Mouse (Mus musculus): Measurements from ENCODE around the gene Zfp184. TPM values are rescaled to one million over a fixed set of nuclear protein-coding genes. Genes with fewer than 3 reads are reported as not detected.

The Zfp184 gene
- polyA plus RNA-seq, 1 experiment from 2014 or later = 24.8 TPM

DNA sequence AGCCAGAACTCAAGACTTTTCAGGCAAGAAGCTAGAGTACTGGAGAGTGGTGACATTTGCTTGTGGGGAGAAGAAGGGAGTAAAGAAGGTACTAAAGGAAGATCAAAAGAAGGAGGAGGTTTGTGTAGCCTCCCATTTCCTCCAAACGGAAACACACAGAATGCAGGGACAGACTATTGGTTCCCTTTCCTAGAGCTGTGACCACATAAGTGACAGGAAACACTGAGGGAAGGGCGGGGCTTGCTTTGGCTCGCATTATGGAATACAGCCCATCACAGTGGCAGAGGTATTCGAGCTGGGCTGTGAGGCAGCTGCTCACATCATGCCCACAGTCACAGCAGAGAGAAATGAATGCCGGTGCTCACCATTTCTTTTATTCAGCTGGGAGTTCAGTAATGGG, 56.9 kb downstream of the Zfp184 start:
- Histone ChIP-seq H3K4me2 (ENCODE audit: low read length) (no peak overlapping the region), H3K4me1 (replicated peaks; ENCODE audit: control insufficient read depth, insufficient read depth, low read length) (peaks cover 18% of the 10 kb centered on the region), H3K4me3 (replicated peaks; ENCODE audit: low read length) (no peak overlapping the region), H3K27ac (ENCODE audit: low read length) (no peak overlapping the region), H3K36me3 (ENCODE audit: control insufficient read depth, insufficient read depth) (no peaks in the 10 kb centered on the region), H3K9me3 (ENCODE audit: control insufficient read depth, low read length) (no peaks in the 10 kb centered on the region), H3K9ac (replicated peaks; ENCODE audit: low read depth, low read length) (no peak overlapping the region), H3K27me3 (replicated peaks; ENCODE audit: control insufficient read depth, insufficient read depth, low read length) (peaks cover 85% of the 10 kb centered on the region)
- WGBS = 25% methylated on average over 5 of the region's 5 CpGs
- ATAC-seq = no peak

DNA sequence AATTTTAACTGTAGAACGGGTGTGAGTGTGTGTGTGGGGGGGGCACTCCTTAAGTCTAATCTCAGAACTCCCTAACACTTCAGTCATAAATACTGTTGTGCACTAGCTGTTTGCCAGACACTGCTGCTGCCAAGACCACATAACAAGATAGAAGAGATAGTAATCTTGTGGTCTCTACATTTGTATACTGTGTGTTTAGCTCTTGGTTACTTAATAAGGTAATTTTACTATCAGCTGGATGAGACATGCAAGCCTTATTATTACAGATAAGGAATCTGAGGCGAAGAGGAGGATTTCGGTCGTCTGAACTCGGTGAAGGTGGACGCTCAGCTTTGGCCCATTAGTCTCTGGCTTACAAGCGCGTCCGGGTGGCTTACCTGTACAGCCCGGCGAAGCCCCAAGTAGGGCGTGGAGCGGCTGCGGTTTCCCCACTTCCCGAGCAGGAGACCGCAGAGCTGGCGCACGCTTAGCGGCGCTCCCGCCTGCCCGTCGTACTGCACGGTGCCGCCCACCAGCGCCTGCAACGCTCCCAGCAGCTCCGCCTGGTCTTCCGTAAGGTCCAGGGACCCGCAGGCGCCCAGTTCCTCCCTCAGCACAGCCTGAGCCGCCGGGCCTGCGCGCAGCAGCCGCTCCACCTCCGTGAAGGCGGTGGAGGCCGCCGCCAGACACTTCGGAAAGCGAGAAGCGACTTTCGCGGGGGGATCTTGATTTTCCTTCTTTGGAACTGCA, 60.9 kb downstream of the Zfp184 start:
- Histone ChIP-seq H3K9me3 (ENCODE audit: control insufficient read depth, low read length) (no peaks in the 10 kb centered on the region), H3K9ac (replicated peaks; ENCODE audit: low read depth, low read length) (peak overlapping the region; percentile 47), H3K36me3 (ENCODE audit: control insufficient read depth, insufficient read depth) (no peaks in the 10 kb centered on the region), H3K4me1 (replicated peaks; ENCODE audit: control insufficient read depth, insufficient read depth, low read length) (peaks cover 16% of the 10 kb centered on the region), H3K27ac (ENCODE audit: low read length) (no peak overlapping the region), H3K27me3 (replicated peaks; ENCODE audit: control insufficient read depth, insufficient read depth, low read length) (peaks cover 85% of the 10 kb centered on the region), H3K4me3 (replicated peaks; ENCODE audit: low read length) (peak overlapping the region; percentile 49), H3K4me2 (ENCODE audit: low read length) (peak overlapping the region; percentile 85)
- under 1% methylated on average over 45 of the region's 45 CpGs for WGBS
- peak; percentile 86 for ATAC-seq

DNA sequence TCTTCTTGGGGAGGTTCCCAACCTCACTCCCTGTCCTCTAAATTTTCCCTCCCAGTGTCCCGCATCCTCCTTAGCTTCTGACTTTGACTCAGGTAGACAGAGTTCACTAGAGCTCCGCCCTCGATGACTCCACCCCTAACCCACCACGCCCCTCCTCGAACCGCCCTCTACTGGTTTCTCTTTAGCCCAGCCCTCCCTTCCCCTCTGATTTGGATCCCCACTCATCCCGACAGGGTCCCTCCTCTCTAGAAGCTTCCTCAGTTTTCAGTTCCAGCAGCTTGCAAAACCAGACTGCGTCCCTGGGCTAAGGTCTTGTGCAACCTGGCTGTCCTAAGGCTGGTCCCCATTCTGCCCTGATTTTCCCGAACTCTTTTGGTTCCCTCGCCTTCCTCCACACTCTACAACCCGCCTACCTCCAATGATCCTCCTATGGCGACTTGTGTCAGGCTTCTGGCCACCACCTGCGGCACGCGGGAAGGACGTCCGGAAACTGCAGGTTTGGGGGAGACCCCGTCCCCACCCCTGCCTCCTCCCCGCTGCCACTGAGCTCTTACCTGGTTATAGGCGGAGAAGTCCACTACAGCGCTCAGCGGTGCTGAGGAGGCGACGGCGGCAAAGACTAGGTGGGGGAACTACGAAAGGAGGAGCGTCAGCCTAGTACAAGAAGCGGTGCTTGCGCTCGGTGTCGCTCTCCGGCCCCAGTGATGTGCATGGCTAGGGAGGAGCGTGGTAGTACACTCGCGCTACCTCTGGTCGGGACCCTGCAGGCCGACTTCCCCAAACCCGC, 61.6 kb downstream of the Zfp184 start:
- Histone ChIP-seq H3K9ac (replicated peaks; ENCODE audit: low read depth, low read length) (no peak overlapping the region; the same call in 1 of the 2 replicates), H3K4me2 (ENCODE audit: low read length) (peak overlapping the region; percentile 85), H3K27ac (ENCODE audit: low read length) (no peak overlapping the region), H3K36me3 (ENCODE audit: control insufficient read depth, insufficient read depth) (no peaks in the 10 kb centered on the region), H3K4me3 (replicated peaks; ENCODE audit: low read length) (peak overlapping the region; percentile 49), H3K4me1 (replicated peaks; ENCODE audit: control insufficient read depth, insufficient read depth, low read length) (peaks cover 16% of the 10 kb centered on the region), H3K27me3 (replicated peaks; ENCODE audit: control insufficient read depth, insufficient read depth, low read length) (peaks cover 83% of the 10 kb centered on the region), H3K9me3 (ENCODE audit: control insufficient read depth, low read length) (no peaks in the 10 kb centered on the region)
- 1% methylated on average over 38 of the region's 38 CpGs for WGBS
- ATAC-seq = peak; percentile 81

DNA sequence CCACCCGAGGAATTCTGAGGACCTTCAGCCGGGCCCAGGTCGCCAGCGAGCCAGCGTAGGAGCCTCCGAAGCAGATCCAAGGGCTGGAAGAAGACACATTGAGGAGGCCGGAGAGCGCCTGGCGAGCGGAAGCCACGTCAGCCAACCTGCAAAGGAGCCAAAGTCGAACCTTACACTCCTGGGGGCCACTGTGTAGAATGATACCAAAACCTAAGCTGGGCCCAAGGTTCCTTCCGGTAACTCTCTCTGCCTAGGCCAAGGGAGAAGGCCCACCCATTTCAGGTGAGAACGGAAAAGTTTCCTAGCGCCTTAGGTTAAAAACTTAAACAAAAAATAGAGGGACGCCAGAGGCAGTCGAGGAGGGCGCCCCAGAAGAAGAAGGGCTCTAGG, 62.2 kb downstream of the Zfp184 start:
- Histone ChIP-seq H3K36me3 (ENCODE audit: control insufficient read depth, insufficient read depth) (no peaks in the 10 kb centered on the region), H3K9ac (replicated peaks; ENCODE audit: low read depth, low read length) (no peak overlapping the region), H3K27ac (ENCODE audit: low read length) (no peak overlapping the region), H3K4me3 (replicated peaks; ENCODE audit: low read length) (peak overlapping the region; percentile 49), H3K4me1 (replicated peaks; ENCODE audit: control insufficient read depth, insufficient read depth, low read length) (peaks cover 16% of the 10 kb centered on the region), H3K27me3 (replicated peaks; ENCODE audit: control insufficient read depth, insufficient read depth, low read length) (peaks cover 80% of the 10 kb centered on the region), H3K9me3 (ENCODE audit: control insufficient read depth, low read length) (no peaks in the 10 kb centered on the region), H3K4me2 (ENCODE audit: low read length) (peak overlapping the region; percentile 85)
- 3% methylated on average over 18 of the region's 18 CpGs for WGBS
- no peak for ATAC-seq

DNA sequence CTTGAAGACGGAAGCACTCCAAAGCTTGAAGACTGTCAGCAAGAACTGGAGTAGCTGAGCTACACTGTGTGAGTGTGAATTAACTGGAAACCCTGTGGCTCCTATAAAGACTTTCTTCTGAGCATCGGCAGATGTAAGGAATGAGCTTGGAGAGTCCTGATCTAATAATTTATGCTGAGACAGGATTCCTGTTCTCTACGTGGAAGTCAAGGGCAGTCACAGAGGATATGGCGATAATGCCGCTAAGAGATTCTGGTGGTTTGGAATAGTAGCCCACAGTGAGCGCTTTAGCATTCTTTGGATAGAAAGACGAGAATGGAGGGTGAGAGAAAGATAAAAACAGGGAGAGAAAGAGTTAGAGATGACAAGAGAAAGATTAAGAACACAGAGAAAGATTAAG, 63.0 kb downstream of the Zfp184 start:
- Histone ChIP-seq H3K9ac (replicated peaks; ENCODE audit: low read depth, low read length) (no peak overlapping the region), H3K4me1 (replicated peaks; ENCODE audit: control insufficient read depth, insufficient read depth, low read length) (peaks cover 16% of the 10 kb centered on the region), H3K27ac (ENCODE audit: low read length) (no peak overlapping the region), H3K4me3 (replicated peaks; ENCODE audit: low read length) (no peak overlapping the region), H3K36me3 (ENCODE audit: control insufficient read depth, insufficient read depth) (no peaks in the 10 kb centered on the region), H3K9me3 (ENCODE audit: control insufficient read depth, low read length) (no peaks in the 10 kb centered on the region), H3K27me3 (replicated peaks; ENCODE audit: control insufficient read depth, insufficient read depth, low read length) (peaks cover 80% of the 10 kb centered on the region), H3K4me2 (ENCODE audit: low read length) (no peak overlapping the region)
- no peak for ATAC-seq
- WGBS = 54% methylated on average over 7 of the region's 7 CpGs

DNA sequence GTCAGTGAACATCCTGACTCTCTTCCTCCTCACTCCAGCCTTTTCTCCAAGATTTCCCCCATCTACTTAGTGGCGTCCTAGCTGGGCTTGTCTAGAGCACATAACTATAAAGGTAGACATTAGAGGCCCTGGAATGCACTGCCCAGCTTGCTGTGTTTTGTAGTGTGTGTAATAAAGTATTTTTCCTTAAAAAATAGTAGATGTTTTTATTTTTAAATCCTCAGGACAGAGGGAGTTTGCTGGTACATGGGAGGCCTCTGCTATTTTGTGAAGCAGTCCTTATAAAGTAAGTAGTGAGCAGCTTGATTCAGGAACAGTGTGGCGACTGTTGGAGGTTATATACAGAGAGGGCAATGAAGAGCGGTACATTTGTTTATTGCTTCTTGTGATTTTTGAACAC, 63.8 kb downstream of the Zfp184 start:
- 81% methylated on average over 3 of the region's 3 CpGs for WGBS
- Histone ChIP-seq H3K4me1 (replicated peaks; ENCODE audit: control insufficient read depth, insufficient read depth, low read length) (peaks cover 16% of the 10 kb centered on the region), H3K9me3 (ENCODE audit: control insufficient read depth, low read length) (no peaks in the 10 kb centered on the region), H3K36me3 (ENCODE audit: control insufficient read depth, insufficient read depth) (no peaks in the 10 kb centered on the region), H3K27ac (ENCODE audit: low read length) (no peak overlapping the region), H3K27me3 (replicated peaks; ENCODE audit: control insufficient read depth, insufficient read depth, low read length) (peaks cover 77% of the 10 kb centered on the region), H3K4me3 (replicated peaks; ENCODE audit: low read length) (no peak overlapping the region), H3K4me2 (ENCODE audit: low read length) (no peak overlapping the region), H3K9ac (replicated peaks; ENCODE audit: low read depth, low read length) (no peak overlapping the region)
- ATAC-seq = no peak

DNA sequence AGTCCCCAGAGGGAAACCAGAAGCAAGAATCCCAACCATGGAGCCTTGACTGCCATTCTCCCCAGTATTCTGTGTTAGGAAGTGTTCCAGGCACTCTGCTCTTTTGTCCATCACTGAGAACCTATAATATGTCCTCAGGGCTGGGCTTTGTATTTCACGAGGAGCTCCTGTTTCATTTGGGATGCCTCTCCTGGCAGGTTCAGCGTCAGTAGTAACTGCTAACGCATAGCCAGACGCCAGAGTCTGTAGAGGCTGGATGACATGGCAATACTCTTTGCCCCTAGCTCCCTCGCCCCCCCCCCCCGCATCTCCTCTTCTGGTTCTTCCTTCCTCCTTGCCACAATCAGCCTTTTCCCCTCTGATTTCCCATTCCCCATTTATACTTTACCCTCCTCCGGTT, 64.7 kb downstream of the Zfp184 start, which contains the start of gene Prss16:
Gene Prss16 (minus strand): TSS at position 101 of the 400 bp plus-strand sequence.
- ATAC-seq = no peak
- Histone ChIP-seq H3K4me3 (replicated peaks; ENCODE audit: low read length) (no peak within 1 kb of the TSS), H3K27me3 (replicated peaks; ENCODE audit: control insufficient read depth, insufficient read depth, low read length) (peaks cover 74% of the 10 kb centered on the region), H3K36me3 (ENCODE audit: control insufficient read depth, insufficient read depth) (no peaks in the 10 kb centered on the region), H3K9ac (replicated peaks; ENCODE audit: low read depth, low read length) (no peak within 1 kb of the TSS), H3K4me2 (ENCODE audit: low read length) (no peak within 1 kb of the TSS), H3K27ac (ENCODE audit: low read length) (no peak within 1 kb of the TSS), H3K9me3 (ENCODE audit: control insufficient read depth, low read length) (no peaks in the 10 kb centered on the region), H3K4me1 (replicated peaks; ENCODE audit: control insufficient read depth, insufficient read depth, low read length) (peaks cover 16% of the 10 kb centered on the region)
- 29% methylated on average over 6 of the region's 7 CpGs for WGBS

MicroRNAs encoded within 50 kb of the gene (microRNA counts, 519-probe panel; counts per million panel counts)
- 3,767 counts per million, percentile 92 among the panel's probes with 10 or more counts for microRNA mmu-miR-1983

Small RNA genes lying within 50 kb of the gene (microRNA-seq; reads per million reads assigned to microRNA genes)
- not detected for gene Gm44456
- gene Mir1983 = 2,714 reads per million, percentile 86 among the genes with 10 or more reads in this experiment

Other genes starting within 250 kb of the Zfp184 start
- not detected in 2 replicates for gene Olfr1359, start 247.0 kb upstream of the Zfp184 start, polyA plus RNA-seq (2015; fragmentation: Nextera tagmentation; extraction: Ambion mirVana)
- 1.9 TPM in 1 of 2 replicates, not detected in the other for gene Hist1h2bl, start 229.0 kb upstream of the Zfp184 start, polyA plus RNA-seq (2015; fragmentation: Nextera tagmentation; extraction: Ambion mirVana)
- 12.5 and 20.8 TPM in 2 replicates for gene Hist1h2ai, start 228.7 kb upstream of the Zfp184 start, polyA plus RNA-seq (2015; fragmentation: Nextera tagmentation; extraction: Ambion mirVana)
- gene Hist1h3h, start 227.4 kb upstream of the Zfp184 start, polyA plus RNA-seq (2015; fragmentation: Nextera tagmentation; extraction: Ambion mirVana) = 2.2 and 3.7 TPM in 2 replicates
- 1.2 and 2.2 TPM in 2 replicates for gene Hist1h2bm, start 223.1 kb upstream of the Zfp184 start, polyA plus RNA-seq (2015; fragmentation: Nextera tagmentation; extraction: Ambion mirVana)
- gene Hist1h4j, start 210.0 kb upstream of the Zfp184 start, polyA plus RNA-seq (2015; fragmentation: Nextera tagmentation; extraction: Ambion mirVana) = 0.94 and 1.2 TPM in 2 replicates
- gene Hist1h4k, start 194.6 kb upstream of the Zfp184 start, polyA plus RNA-seq (2015; fragmentation: Nextera tagmentation; extraction: Ambion mirVana) = 1.5 and 1.6 TPM in 2 replicates
- 12.3 and 18.7 TPM in 2 replicates for gene Hist1h2ak, start 191.3 kb upstream of the Zfp184 start, polyA plus RNA-seq (2015; fragmentation: Nextera tagmentation; extraction: Ambion mirVana)
- gene Hist1h2bn, start 191.0 kb upstream of the Zfp184 start, polyA plus RNA-seq (2015; fragmentation: Nextera tagmentation; extraction: Ambion mirVana) = 0.85 and 2.3 TPM in 2 replicates
- gene Hist1h1b, start 164.5 kb upstream of the Zfp184 start, polyA plus RNA-seq (2015; fragmentation: Nextera tagmentation; extraction: Ambion mirVana) = 6.5 and 7.8 TPM in 2 replicates
- gene Hist1h3i, start 161.7 kb upstream of the Zfp184 start, polyA plus RNA-seq (2015; fragmentation: Nextera tagmentation; extraction: Ambion mirVana) = 49.1 and 60.2 TPM in 2 replicates
- gene Hist1h2an, start 157.9 kb upstream of the Zfp184 start, polyA plus RNA-seq (2015; fragmentation: Nextera tagmentation; extraction: Ambion mirVana) = 1.7 TPM in 1 of 2 replicates, not detected in the other
- gene Hist1h2bp, start 157.6 kb upstream of the Zfp184 start, polyA plus RNA-seq (2015; fragmentation: Nextera tagmentation; extraction: Ambion mirVana) = 2.0 TPM in 1 of 2 replicates, not detected in the other
- 7.9 and 8.0 TPM in 2 replicates for gene Hist1h2bq, start 134.9 kb upstream of the Zfp184 start, polyA plus RNA-seq (2015; fragmentation: Nextera tagmentation; extraction: Ambion mirVana)
- not detected in 2 replicates for gene Hist1h2ao, start 134.6 kb upstream of the Zfp184 start, polyA plus RNA-seq (2015; fragmentation: Nextera tagmentation; extraction: Ambion mirVana)
- not detected in 2 replicates for gene Hist1h4m, start 133.3 kb upstream of the Zfp184 start, polyA plus RNA-seq (2015; fragmentation: Nextera tagmentation; extraction: Ambion mirVana)
- gene Hist1h4n, start 112.9 kb upstream of the Zfp184 start, polyA plus RNA-seq (2015; fragmentation: Nextera tagmentation; extraction: Ambion mirVana) = 5.9 and 6.4 TPM in 2 replicates
- 1,189 and 1,296 TPM in 2 replicates for gene Hist1h2ap, start 111.6 kb upstream of the Zfp184 start, polyA plus RNA-seq (2015; fragmentation: Nextera tagmentation; extraction: Ambion mirVana)
- gene Hist1h2br, start 111.4 kb upstream of the Zfp184 start, polyA plus RNA-seq (2015; fragmentation: Nextera tagmentation; extraction: Ambion mirVana) = 7.8 and 8.3 TPM in 2 replicates
- not detected in 2 replicates for gene Pom121l2, start 36.1 kb downstream of the Zfp184 start, polyA plus RNA-seq (2015; fragmentation: Nextera tagmentation; extraction: Ambion mirVana)
- gene Prss16, start 64.6 kb downstream of the Zfp184 start, polyA plus RNA-seq (2015; fragmentation: Nextera tagmentation; extraction: Ambion mirVana) = 0.19 TPM in 1 of 2 replicates, not detected in the other
- gene Hist1h2ah, start 90.5 kb downstream of the Zfp184 start, polyA plus RNA-seq (2015; fragmentation: Nextera tagmentation; extraction: Ambion mirVana) = not detected in 2 replicates
- gene Hist1h2bk, start 90.8 kb downstream of the Zfp184 start, polyA plus RNA-seq (2015; fragmentation: Nextera tagmentation; extraction: Ambion mirVana) = 3.3 TPM in 1 of 2 replicates, not detected in the other
- 14.0 and 14.5 TPM in 2 replicates for gene Hist1h4i, start 96.3 kb downstream of the Zfp184 start, polyA plus RNA-seq (2015; fragmentation: Nextera tagmentation; extraction: Ambion mirVana)
- 8.5 and 13.4 TPM in 2 replicates for gene Hist1h2ag, start 97.8 kb downstream of the Zfp184 start, polyA plus RNA-seq (2015; fragmentation: Nextera tagmentation; extraction: Ambion mirVana)
- 2.1 and 3.1 TPM in 2 replicates for gene Hist1h2bj, start 98.1 kb downstream of the Zfp184 start, polyA plus RNA-seq (2015; fragmentation: Nextera tagmentation; extraction: Ambion mirVana)
- 0.04 TPM in 1 of 2 replicates, not detected in the other for gene Vmn1r188, start 139.3 kb downstream of the Zfp184 start, polyA plus RNA-seq (2015; fragmentation: Nextera tagmentation; extraction: Ambion mirVana)
- not detected in 2 replicates for gene Vmn1r189, start 160.7 kb downstream of the Zfp184 start, polyA plus RNA-seq (2015; fragmentation: Nextera tagmentation; extraction: Ambion mirVana)
- gene Vmn1r191, start 238.9 kb downstream of the Zfp184 start, polyA plus RNA-seq (2015; fragmentation: Nextera tagmentation; extraction: Ambion mirVana) = not detected in 2 replicates
- not detected in 2 replicates for gene Vmn1r192, start 246.0 kb downstream of the Zfp184 start, polyA plus RNA-seq (2015; fragmentation: Nextera tagmentation; extraction: Ambion mirVana)

All from forebrain, embryonic 16.5 days (tissue).